Mouse (Mus musculus): ENCODE measurements around the gene Slc5a5. TPM values are rescaled to one million over a fixed set of nuclear protein-coding genes. Genes with fewer than 3 reads are reported as not detected.

Slc5a5 gene
- polyA plus RNA-seq, 1 experiment from 2014 or later: 1.1 TPM

DNA sequence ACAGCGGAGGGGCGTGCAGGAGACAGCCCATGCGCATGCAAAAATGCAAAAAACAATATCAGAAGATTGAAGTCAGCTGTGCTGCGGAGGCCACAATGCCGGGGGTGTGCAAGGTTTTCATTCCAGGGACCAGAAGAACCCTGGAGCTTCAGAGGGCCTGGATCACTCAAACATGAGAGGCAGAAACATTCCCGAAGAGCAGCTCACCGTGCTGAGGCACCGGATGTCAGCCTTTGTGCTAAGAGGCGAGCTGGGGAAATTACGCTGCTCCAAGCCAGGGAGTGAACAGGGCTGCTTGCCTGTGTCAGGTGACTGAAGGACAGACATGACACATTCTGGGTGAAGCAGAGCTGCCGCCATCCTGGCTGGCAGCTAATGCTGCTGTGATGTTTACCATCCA lies 12.0 kb downstream of the Slc5a5 start:
- no peak overlapping the region for H3K4me3 ChIP-seq (ENCODE audit: low read depth, low read length)
- ATAC-seq (ENCODE audit: insufficient read depth, low FRiP score, low TSS enrichment) (no peak), DNase-seq (ENCODE audit: low spot score) (no peak)
- H3K9me3 ChIP-seq (ENCODE audit: control insufficient read depth, low read length): no peaks in the 10 kb centered on the region
- no peak overlapping the region for H3K9ac ChIP-seq (ENCODE audit: low read length)
- H3K4me1 ChIP-seq (ENCODE audit: control insufficient read depth, insufficient read depth, low read length): no peaks in the 10 kb centered on the region
- no peaks in the 10 kb centered on the region for H3K27me3 ChIP-seq (ENCODE audit: control insufficient read depth, insufficient read depth, low read length)
- no peak overlapping the region for H3K4me2 ChIP-seq (ENCODE audit: low read depth)
- no peaks in the 10 kb centered on the region for H3K36me3 ChIP-seq (ENCODE audit: control insufficient read depth, insufficient read depth, low read length)
- WGBS: 35% methylated on average over 11 of the region's 11 CpGs
- no peak overlapping the region for H3K27ac ChIP-seq (ENCODE audit: low read depth, low read length)

DNA sequence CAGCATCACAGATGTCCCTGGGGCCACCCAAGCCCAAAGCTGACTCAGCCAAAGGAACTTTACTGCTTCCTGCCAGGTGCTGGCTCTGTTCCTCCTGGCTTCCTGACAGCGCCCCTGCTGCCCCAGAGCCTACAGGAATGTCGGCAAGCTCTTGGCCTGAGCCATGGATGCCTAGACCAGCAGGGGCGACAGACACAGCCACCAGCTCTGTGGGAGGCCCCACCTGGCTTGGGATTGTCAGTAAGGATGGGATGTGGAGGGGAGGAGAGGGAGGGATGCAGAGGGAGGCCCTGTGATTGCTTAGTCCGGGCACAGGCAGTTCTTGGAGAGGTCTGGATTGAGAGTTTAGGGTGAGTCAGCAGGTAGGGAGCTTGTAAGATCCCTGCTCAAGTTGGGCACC lies 12.4 kb downstream of the Slc5a5 start:
- DNase-seq (ENCODE audit: low spot score): no peak
- WGBS: 10% methylated on average over 4 of the region's 4 CpGs
- Histone ChIP-seq H3K27ac (ENCODE audit: low read depth, low read length) (no peak overlapping the region), H3K36me3 (ENCODE audit: control insufficient read depth, insufficient read depth, low read length) (no peaks in the 10 kb centered on the region), H3K9me3 (ENCODE audit: control insufficient read depth, low read length) (no peaks in the 10 kb centered on the region), H3K4me1 (ENCODE audit: control insufficient read depth, insufficient read depth, low read length) (no peaks in the 10 kb centered on the region), H3K27me3 (ENCODE audit: control insufficient read depth, insufficient read depth, low read length) (no peaks in the 10 kb centered on the region), H3K4me2 (ENCODE audit: low read depth) (no peak overlapping the region), H3K4me3 (ENCODE audit: low read depth, low read length) (no peak overlapping the region), H3K9ac (ENCODE audit: low read length) (no peak overlapping the region)
- no peak for ATAC-seq (ENCODE audit: insufficient read depth, low FRiP score, low TSS enrichment)

DNA sequence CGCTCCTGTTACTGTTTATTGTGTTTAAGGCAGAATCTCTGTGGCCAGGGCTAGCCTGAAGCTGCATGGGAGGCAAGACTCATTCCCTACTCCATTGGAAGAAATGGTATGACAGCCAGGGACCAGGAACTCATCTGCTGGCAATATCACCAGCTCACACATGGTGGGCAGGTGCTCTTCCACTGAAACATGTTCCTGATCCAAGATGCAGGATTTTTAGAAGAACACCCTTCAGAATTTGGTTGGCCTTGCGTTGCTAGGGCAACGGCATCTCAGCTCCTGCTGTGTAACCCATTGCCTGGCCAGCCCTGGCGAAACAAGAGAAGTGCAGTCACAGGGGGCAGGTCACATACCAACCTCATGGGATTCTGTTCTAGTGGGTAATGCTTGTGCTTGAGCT lies 13.1 kb downstream of the Slc5a5 start:
- 57% methylated on average over 4 of the region's 4 CpGs for WGBS
- no peak overlapping the region for H3K4me2 ChIP-seq (ENCODE audit: low read depth)

DNA sequence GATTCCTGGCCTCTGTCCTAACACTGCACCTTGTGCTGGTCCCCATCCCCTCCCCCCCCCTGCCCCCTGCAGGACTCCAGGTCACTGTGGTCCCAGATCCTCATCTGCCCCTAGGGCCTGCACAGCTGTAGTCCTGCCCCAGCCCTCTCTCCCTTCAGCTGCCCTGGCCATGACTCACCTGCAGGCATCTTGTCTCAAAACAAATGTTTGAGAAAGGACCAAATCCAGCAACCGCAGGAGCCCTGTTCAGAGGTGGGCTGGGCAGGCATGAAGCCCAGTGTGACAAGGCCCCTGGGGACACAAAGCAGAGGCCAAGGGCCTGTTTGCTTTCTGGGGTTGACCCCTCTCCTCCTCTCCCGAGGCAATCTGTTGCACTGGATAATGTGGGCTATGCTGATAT lies 14.4 kb downstream of the Slc5a5 start:
- Histone ChIP-seq H3K4me1 (ENCODE audit: control insufficient read depth, insufficient read depth, low read length) (no peaks in the 10 kb centered on the region), H3K4me3 (ENCODE audit: low read depth, low read length) (no peak overlapping the region), H3K36me3 (ENCODE audit: control insufficient read depth, insufficient read depth, low read length) (no peaks in the 10 kb centered on the region), H3K9me3 (ENCODE audit: control insufficient read depth, low read length) (no peaks in the 10 kb centered on the region), H3K27me3 (ENCODE audit: control insufficient read depth, insufficient read depth, low read length) (no peaks in the 10 kb centered on the region), H3K27ac (ENCODE audit: low read depth, low read length) (no peak overlapping the region), H3K9ac (ENCODE audit: low read length) (no peak overlapping the region), H3K4me2 (ENCODE audit: low read depth) (no peak overlapping the region)
- 60% methylated on average over 2 of the region's 2 CpGs for WGBS
- no peak for ATAC-seq (ENCODE audit: insufficient read depth, low FRiP score, low TSS enrichment)
- DNase-seq (ENCODE audit: low spot score): no peak

More for the DNA sequence above, 13.1 kb downstream of the Slc5a5 start:
- Histone ChIP-seq H3K9me3 (ENCODE audit: control insufficient read depth, low read length) (no peaks in the 10 kb centered on the region), H3K4me1 (ENCODE audit: control insufficient read depth, insufficient read depth, low read length) (no peaks in the 10 kb centered on the region), H3K27me3 (ENCODE audit: control insufficient read depth, insufficient read depth, low read length) (no peaks in the 10 kb centered on the region), H3K36me3 (ENCODE audit: control insufficient read depth, insufficient read depth, low read length) (no peaks in the 10 kb centered on the region), H3K9ac (ENCODE audit: low read length) (no peak overlapping the region), H3K27ac (ENCODE audit: low read depth, low read length) (no peak overlapping the region), H3K4me3 (ENCODE audit: low read depth, low read length) (no peak overlapping the region)
- DNase-seq (ENCODE audit: low spot score): no peak
- ATAC-seq (ENCODE audit: insufficient read depth, low FRiP score, low TSS enrichment): no peak

DNA sequence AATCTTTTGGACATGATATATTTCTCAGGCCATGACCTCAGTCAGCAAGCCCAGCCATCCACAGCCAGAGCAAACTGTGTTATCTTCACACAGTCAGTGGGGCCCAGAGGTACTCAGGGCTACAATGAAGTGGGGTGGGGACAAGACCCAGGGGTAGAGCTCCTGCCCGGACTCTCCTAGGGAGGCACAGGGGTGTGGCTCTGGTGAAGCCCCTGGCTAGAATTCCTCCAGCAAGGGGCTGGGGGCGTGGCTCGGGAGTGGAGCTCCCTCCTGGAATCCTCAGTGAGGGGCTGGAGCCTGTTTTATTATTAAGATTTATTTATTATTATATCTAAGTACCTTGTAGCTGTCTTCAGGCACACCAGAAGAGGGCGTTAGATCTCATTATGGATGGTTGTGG lies 16.2 kb downstream of the Slc5a5 start:
- DNase-seq (ENCODE audit: low spot score): peak; percentile 7

DNA sequence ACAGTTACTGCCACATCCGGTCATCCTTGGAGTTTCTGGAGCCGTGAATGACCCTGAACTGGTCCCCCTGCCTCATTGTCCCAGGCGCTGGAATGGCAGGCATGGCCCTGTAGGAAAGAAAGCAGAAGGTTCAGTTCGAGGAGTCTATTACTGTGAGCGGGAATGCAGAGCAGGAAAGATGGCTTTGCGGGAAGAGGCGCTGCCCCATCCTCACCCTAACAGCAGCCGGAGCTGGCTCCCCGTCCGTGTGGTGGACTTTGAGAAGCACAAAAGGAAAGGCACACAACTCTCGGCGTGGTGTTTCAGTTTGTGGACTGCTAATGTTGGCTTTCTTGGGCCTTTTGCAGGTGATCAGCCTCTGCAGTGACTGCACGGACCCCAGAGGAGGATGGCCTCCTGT lies 18.1 kb downstream of the Slc5a5 start:
- H3K27me3 ChIP-seq (ENCODE audit: control insufficient read depth, insufficient read depth, low read length): no peaks in the 10 kb centered on the region
- WGBS: 91% methylated on average over 13 of the region's 13 CpGs
- no peaks in the 10 kb centered on the region for H3K9me3 ChIP-seq (ENCODE audit: control insufficient read depth, low read length)
- H3K4me3 ChIP-seq (ENCODE audit: low read depth, low read length): no peak overlapping the region
- 0 out of 2 replicates have a peak, but pooled peaks cover 3% of the 10 kb centered on the region for H3K4me1 ChIP-seq (ENCODE audit: control insufficient read depth, insufficient read depth, low read length)
- no peak overlapping the region for H3K4me2 ChIP-seq (ENCODE audit: low read depth)
- H3K27ac ChIP-seq (ENCODE audit: low read depth, low read length): no peak overlapping the region
- no peak for ATAC-seq (ENCODE audit: insufficient read depth, low FRiP score, low TSS enrichment)
- H3K36me3 ChIP-seq (ENCODE audit: control insufficient read depth, insufficient read depth, low read length): no peaks in the 10 kb centered on the region
- H3K9ac ChIP-seq (ENCODE audit: low read length): no peak overlapping the region
- no peak for DNase-seq (ENCODE audit: low spot score)

More for the DNA sequence above, 16.2 kb downstream of the Slc5a5 start:
- no peaks in the 10 kb centered on the region for H3K36me3 ChIP-seq (ENCODE audit: control insufficient read depth, insufficient read depth, low read length)
- ATAC-seq (ENCODE audit: insufficient read depth, low FRiP score, low TSS enrichment): no peak
- H3K4me1 ChIP-seq (ENCODE audit: control insufficient read depth, insufficient read depth, low read length): 0 out of 2 replicates have a peak, but pooled peaks cover 3% of the 10 kb centered on the region
- no peak overlapping the region for H3K4me2 ChIP-seq (ENCODE audit: low read depth)
- H3K27me3 ChIP-seq (ENCODE audit: control insufficient read depth, insufficient read depth, low read length): no peaks in the 10 kb centered on the region
- H3K9me3 ChIP-seq (ENCODE audit: control insufficient read depth, low read length): no peaks in the 10 kb centered on the region
- H3K27ac ChIP-seq (ENCODE audit: low read depth, low read length): no peak overlapping the region
- no peak overlapping the region for H3K4me3 ChIP-seq (ENCODE audit: low read depth, low read length)
- no peak overlapping the region for H3K9ac ChIP-seq (ENCODE audit: low read length)
- 64% methylated on average over 4 of the region's 4 CpGs for WGBS

DNA sequence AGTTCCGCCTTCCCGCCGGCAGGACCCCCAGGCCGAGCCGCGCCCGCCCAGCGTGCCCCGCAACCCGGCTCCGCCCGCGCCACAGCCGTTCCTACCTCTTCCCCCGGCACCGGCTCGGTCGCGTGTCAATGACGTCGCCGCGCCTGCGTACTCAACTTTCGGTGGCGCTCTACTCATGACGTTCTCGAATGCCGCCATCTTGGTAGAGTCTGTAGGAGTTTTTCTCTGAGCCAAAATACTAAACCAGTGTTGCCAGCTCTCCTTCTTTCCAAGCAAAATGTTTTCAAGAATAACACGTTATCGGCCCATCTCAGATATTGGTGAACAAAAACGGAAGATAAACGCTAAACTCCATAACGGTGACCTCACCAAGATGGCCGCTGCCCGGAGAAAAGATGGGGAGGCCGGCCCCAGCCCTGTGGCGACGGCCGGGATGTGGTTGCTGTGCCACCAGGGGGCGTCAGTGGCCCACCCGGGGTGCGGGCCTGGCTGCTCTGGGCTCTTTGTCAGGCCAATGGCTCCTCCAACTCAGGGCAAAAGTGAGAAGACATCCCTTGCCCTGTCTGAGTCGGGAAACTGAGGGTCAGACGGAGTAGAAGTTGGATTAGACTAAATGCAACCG lies 19.1 kb downstream of the Slc5a5 start, which contains the start of gene Ccdc124:
Gene Ccdc124 (minus strand): TSS at position 572 of the 622 bp plus-strand sequence.
- Histone ChIP-seq H3K9me3 (ENCODE audit: control insufficient read depth, low read length) (no peaks in the 10 kb centered on the region), H3K36me3 (ENCODE audit: control insufficient read depth, insufficient read depth, low read length) (no peaks in the 10 kb centered on the region), H3K4me1 (ENCODE audit: control insufficient read depth, insufficient read depth, low read length) (peaks cover 12% of the 10 kb centered on the region; the same call in 1 of the 2 replicates), H3K4me2 (ENCODE audit: low read depth) (peak within 1 kb of the TSS; percentile 89), H3K27me3 (ENCODE audit: control insufficient read depth, insufficient read depth, low read length) (no peaks in the 10 kb centered on the region), H3K4me3 (ENCODE audit: low read depth, low read length) (peak within 1 kb of the TSS; percentile 85), H3K27ac (ENCODE audit: low read depth, low read length) (peak within 1 kb of the TSS; percentile 62), H3K9ac (ENCODE audit: low read length) (peak within 1 kb of the TSS; percentile 84)
- peak; percentile 91 for ATAC-seq (ENCODE audit: insufficient read depth, low FRiP score, low TSS enrichment)
- peak; percentile 94 for DNase-seq (ENCODE audit: low spot score)
- WGBS: 1% methylated on average over 36 of the region's 46 CpGs

DNA sequence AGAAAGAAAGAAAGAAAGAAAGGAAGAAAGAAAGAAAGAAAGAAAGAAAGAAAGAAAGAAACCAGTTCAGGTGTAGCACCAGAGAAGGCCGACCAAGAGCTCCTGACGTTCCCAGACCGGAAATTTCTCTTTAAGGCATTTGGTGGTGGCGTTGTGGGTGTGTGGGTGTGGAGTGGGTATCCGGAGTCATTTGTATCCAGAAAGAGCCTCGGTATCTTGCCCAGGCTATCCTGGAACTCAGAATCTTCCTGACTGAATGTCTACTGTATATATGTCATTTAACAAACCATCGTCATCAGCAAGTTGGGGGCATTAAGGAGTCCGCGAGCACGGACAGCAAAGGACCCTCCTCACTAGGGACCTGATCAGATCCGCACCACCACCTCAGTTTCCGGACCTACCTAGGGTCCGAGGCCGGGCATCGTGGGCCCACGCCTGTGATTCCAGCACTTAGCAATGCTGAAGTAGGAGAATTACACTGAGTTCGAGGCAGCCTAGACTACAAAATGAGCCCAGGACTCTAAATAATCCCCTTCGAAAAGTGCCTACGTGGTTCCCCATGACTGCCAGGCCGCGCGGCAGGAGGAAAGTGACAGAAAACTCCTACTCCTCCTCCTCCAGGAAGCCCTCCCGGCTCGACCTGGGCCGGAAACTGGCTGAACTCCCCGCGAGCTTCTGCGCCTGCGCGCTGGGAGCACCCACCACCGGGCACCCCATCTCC lies 19.8 kb downstream of the Slc5a5 start:
- no peaks in the 10 kb centered on the region for H3K27me3 ChIP-seq (ENCODE audit: control insufficient read depth, insufficient read depth, low read length)
- no peaks in the 10 kb centered on the region for H3K9me3 ChIP-seq (ENCODE audit: control insufficient read depth, low read length)
- WGBS: 7% methylated on average over 31 of the region's 31 CpGs
- no peak for DNase-seq (ENCODE audit: low spot score)
- H3K4me1 ChIP-seq (ENCODE audit: control insufficient read depth, insufficient read depth, low read length): peaks cover 16% of the 10 kb centered on the region; the same call in 1 of the 2 replicates
- peak overlapping the region; percentile 89 for H3K4me2 ChIP-seq (ENCODE audit: low read depth)
- peak overlapping the region; percentile 62 for H3K27ac ChIP-seq (ENCODE audit: low read depth, low read length)
- peaks cover 3% of the 10 kb centered on the region; the same call in 1 of the 2 replicates for H3K36me3 ChIP-seq (ENCODE audit: control insufficient read depth, insufficient read depth, low read length)
- peak overlapping the region; percentile 84 for H3K9ac ChIP-seq (ENCODE audit: low read length)
- ATAC-seq (ENCODE audit: insufficient read depth, low FRiP score, low TSS enrichment): no peak
- peak overlapping the region; percentile 85 for H3K4me3 ChIP-seq (ENCODE audit: low read depth, low read length)

Measured in neural tube, embryonic 11.5 days (tissue).